Mouse (Mus musculus) layer of hippocampus, adult 8-10 months (tissue): ENCODE results near the gene Gprc5b. TPM values are rescaled to one million over a fixed set of nuclear protein-coding genes. Genes with fewer than 3 reads are reported as not detected.

Experiments
- DNase-seq, 2 experiments: peaks; one replicate each; pipeline ENCODE4 v3.0.0; 2022; ENCODE audit warnings: low spot score in 2 of 2
- total RNA-seq, 4 experiments: library from RNA; stranded (reverse); gene quantifications; 2 replicates each; pipeline ENCODE4 v1.2.4; 2022

Gene Gprc5b
- total RNA-seq, 4 experiments from 2014 or later, result 150 to 157 (median 154) TPM

DNA sequence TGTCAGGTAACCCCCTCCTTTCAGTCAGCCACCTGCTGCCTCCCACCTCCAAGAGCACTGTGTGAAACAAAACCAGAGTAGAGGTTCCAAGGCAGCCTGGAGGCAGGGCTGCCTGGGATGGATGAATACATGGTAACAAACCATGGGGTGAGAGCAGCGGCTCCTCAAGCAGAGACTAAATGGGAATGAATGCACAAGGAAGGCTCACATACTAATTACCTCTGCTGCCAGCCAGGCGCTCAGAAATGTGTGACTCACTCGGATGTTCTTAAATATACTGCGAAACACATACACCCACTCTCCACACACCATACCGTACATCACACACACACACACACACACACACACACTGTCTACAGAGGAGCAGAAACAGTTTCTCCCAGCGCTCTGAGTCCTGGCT, 4.7 kb downstream of the Gprc5b start:
- peak; percentile 66 to 69 for DNase-seq

- DNase-seq, result no peak
Observed at GRCm38 (mm10) chr7:118989275-118989856, 5.6 kb downstream of the Gprc5b start.

- no peak for DNase-seq
Observed at GRCm38 (mm10) chr7:118986369-118986768, 8.6 kb downstream of the Gprc5b start.

GRCm38 (mm10) chr7:118985786-118986185, 9.2 kb downstream of the Gprc5b start:
- DNase-seq, result no peak

GRCm38 (mm10) chr7:118983961-118984360, 11.1 kb downstream of the Gprc5b start:
- DNase-seq, result peak; percentile 86 to 88

DNA sequence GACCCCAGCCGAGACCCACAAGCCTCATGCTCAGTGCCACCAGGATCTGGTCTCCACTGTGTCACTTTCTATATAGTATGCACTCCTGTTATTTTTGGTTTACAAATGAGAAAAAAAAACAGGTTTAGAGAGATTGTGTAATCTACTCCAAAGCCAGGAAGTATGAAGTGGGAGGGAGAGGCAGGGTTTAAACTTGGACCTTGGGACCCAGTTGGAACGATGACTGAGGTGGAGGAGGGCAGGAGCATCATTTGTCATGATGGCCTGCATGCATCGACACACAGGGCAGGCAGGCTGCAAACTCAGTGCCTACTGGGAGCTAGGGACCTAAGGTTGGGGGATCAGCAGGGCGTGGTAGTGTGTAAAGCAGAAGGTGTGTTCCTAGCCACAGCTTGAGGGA, 12.4 kb downstream of the Gprc5b start:
- no peak for DNase-seq

- no peak for DNase-seq
Observed at GRCm38 (mm10) chr7:118981831-118982230, 13.2 kb downstream of the Gprc5b start.

- peak in 1 of 2 experiments; percentile 56 for DNase-seq
Observed at GRCm38 (mm10) chr7:118981346-118981745, 13.7 kb downstream of the Gprc5b start.

DNA sequence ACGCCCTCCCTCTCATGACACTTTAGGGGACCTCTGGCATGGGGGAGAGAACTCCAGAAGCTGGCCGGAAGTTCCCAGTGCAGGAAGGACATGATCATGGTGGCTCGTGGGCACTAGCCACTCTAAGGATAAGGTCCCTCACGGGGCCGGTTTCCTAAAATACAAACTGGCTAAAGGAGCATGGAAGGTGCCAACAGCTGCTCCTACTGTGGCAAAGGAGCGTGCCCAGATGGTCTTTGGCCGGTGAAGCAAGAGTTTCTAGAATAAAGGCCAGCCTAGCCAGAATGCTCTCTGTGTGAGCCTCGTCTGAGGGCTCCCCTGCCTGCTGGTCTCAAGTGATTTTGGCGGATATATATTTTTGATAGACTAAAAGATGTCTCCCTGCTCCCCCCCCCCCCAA, 15.3 kb downstream of the Gprc5b start:
- DNase-seq, result no peak

GRCm38 (mm10) chr7:118979121-118979520, 15.9 kb downstream of the Gprc5b start:
- DNase-seq, result no peak

- no peak for DNase-seq
Observed at GRCm38 (mm10) chr7:118977167-118977543, 17.9 kb downstream of the Gprc5b start.

DNA sequence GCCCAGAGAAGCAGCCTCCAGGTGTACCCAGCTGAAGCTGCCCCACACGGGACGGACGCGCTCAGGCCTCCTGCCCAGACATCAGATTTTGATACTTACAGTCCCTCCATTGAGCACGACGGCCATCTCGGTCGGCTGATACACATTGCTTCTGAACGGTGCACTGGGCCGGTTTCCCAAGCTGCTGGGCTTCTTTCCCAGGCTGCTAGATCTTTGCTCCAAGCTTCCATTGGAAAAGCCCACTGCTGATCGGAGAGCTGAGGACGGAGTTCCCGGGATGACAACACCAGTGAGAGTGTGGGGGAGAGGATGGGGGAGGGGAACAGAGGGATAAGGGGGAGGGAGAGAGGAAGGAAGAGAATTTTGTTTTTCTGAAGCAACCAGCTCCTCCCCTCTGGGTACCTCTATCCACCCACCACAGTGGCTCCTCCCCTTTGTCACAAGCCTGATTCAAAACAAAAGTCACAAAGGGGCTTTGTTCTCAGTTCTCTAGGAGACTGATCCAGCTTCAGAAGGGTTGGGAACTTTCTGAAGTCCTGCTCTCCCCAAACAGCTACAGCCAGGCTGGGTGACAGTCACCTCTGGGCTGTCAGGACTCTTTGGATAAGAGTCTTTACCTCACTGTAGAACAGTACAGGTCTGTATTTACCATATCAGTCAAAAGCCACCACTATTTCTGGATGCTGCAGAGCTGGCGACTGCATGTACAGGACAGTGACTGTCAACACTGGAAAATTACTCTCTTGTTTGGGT, 18.4 kb downstream of the Gprc5b start:
- peak; percentile 74 to 79 for DNase-seq

DNA sequence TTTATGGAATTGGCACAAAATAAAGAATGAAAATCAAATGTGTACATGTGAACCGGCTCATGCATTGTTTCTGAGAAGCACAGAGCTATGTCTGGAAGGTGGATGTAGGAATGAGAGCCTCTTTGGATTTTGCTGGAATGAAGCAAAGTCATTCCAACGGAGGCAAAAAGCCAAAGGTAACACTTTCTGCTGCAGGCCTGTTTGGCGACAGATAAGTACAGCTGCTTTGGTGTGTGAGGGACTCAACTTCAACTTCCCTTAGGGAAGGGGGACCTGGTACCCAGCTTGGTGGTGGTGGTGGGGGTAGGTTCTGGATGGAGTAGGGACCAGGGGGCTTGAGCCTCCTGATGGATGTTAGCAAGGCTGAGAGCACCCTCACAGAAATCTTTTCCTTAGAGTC, 19.2 kb downstream of the Gprc5b start:
- DNase-seq, result no peak

DNA sequence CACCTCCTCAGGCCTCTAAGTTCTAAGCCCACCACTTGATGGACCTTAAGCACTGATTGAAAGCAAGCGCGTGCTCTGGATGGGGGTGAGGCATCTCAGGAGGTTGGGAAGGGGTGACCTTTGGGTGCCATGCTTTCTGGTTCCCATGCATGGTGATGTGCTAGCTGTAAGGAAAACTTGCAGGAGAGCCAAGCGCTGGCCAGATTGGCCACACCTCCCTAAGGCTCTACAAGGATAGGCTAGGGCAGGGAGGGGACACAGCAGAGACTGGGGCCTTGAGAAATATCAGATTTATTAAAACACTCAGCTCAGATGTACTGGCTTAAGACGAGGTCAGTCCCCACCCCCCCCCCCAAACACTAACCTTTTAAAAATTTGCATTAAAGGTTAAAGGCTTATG, 21.6 kb downstream of the Gprc5b start:
- DNase-seq, result no peak

GRCm38 (mm10) chr7:118972306-118972705, 22.7 kb downstream of the Gprc5b start:
- DNase-seq, result no peak

- DNase-seq, result no peak
Observed at GRCm38 (mm10) chr7:118971499-118971898, 23.5 kb downstream of the Gprc5b start.

DNA sequence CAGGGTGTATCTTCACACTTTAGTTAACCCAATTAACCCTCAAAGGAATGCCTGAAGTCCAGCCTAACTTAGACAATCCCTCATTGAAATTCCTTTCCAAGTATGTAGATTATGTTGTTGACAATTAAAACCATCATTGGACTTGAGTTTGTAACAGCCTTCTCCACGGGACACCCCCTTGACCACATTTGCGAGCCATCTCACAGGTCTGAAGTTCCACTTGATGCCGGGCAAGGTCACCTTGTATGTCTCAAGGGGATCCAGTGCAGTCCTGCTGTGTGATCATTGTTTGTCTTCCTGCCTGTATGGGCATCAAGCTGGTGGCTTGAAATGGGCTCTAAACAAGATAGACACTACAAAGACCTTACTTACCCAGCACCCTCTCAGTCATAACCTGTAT, 26.1 kb downstream of the Gprc5b start:
- DNase-seq, result no peak

DNA sequence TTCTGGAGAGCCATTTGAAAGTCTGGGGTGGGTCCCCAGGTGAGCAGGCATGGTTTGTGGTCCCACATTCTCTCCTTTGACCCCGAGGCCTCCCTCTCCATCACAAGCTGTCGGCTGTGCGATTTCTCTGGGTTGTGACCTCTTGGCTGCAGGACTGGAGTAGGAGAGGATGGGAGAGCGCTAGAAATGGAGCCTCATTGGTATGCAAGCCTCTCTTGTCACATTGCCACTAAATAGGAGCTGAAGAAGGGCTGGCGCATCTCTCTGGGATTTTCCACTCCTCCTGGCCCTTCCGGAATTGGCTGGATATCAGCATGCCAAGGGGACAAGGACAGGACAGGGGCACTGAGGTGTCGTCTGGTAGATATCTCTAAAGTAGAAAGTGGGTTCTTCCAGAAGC, 29.8 kb downstream of the Gprc5b start:
- DNase-seq, result no peak

- DNase-seq, result no peak
Observed at GRCm38 (mm10) chr7:118964777-118965176, 30.2 kb downstream of the Gprc5b start.

GRCm38 (mm10) chr7:118959209-118959608, 35.8 kb downstream of the Gprc5b start:
- no peak for DNase-seq

GRCm38 (mm10) chr7:118956616-118957246, 38.3 kb downstream of the Gprc5b start:
- no peak for DNase-seq

GRCm38 (mm10) chr7:118954968-118955367, 40.0 kb downstream of the Gprc5b start:
- DNase-seq, result no peak
